Mouse (Mus musculus): ENCODE data around the gene Aggf1.

DNA sequence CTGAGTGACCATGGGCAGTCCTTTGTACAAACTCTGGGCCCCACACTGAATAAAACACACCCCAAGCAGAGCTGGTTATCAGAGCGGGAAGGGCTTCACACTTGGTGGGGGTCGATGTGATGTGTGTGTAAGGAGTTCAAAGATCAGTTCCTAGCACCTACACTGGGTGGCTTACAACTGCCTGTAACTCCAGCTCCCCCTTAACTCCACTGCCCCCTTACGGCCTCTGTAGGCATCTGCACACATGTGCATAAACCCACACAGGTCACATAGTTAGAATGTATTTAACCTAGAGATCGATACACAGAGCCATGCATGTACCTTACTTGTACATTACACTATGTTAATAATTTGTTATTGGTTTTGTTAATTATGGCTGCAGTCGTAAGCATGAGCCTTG is 13.1 kb upstream of the Aggf1 start:
- TF ChIP-seq CTCF (IDR thresholded peaks at IDR 0.05; ENCODE audit: insufficient read depth, low read depth, low read length), result no peak
- TF ChIP-seq POLR2A (IDR thresholded peaks at IDR 0.05; ENCODE audit: insufficient read depth, low read depth, low read length), result no peak

All from olfactory bulb, adult 2 months (tissue).